Mouse (Mus musculus): ENCODE measurements around the gene Pcdh9. TPM values are rescaled to one million over a fixed set of nuclear protein-coding genes. Genes with fewer than 3 reads are reported as not detected.

Pcdh9 gene
- total RNA-seq, 2 experiments from 2014 or later, result 0.31 to 0.33 TPM

DNA sequence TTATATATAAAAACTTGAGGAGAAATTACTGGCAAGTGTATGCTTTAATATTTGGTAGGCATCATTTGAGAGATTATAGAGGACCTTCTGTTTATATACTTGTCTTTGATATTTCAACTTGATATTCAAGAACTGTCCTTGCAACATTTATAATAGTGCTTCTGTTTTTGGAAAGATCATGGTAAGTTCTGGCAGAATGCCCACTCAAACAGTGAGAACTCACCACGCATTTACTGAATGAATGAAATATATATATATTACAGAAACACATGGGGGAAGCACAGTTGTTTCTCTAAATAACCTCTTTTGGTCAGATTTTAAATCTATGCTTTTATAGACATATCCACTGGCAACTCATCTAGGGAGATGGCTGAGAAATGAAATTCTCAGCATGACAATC lies 164.7 kb downstream of the Pcdh9 start:
- no peak for TF ChIP-seq CTCF (IDR thresholded peaks at IDR 0.05)
- intact Hi-C loops (cut with DNase I), result no loop called here
- H3K27ac ChIP-seq, result no peak overlapping the region
- no peak for DNase-seq
- no peak overlapping the region for H3K4me3 ChIP-seq

- no peak overlapping the region for H3K4me3 ChIP-seq
- no peak overlapping the region for H3K27ac ChIP-seq
- no peak for DNase-seq
- intact Hi-C loops (cut with DNase I), result no loop called here
- TF ChIP-seq CTCF (IDR thresholded peaks at IDR 0.05), result no peak
Measured at GRCm38 (mm10) chr14:93719208-93719607, 171.3 kb downstream of the Pcdh9 start.

GRCm38 (mm10) chr14:93713250-93713935 lies 177.1 kb downstream of the Pcdh9 start:
- Histone ChIP-seq H3K4me3 (no peak overlapping the region), H3K27ac (no peak overlapping the region)
- TF ChIP-seq CTCF (IDR thresholded peaks at IDR 0.05), result no peak
- DNase-seq, result no peak
- intact Hi-C loops (cut with DNase I), result no loop called here

DNA sequence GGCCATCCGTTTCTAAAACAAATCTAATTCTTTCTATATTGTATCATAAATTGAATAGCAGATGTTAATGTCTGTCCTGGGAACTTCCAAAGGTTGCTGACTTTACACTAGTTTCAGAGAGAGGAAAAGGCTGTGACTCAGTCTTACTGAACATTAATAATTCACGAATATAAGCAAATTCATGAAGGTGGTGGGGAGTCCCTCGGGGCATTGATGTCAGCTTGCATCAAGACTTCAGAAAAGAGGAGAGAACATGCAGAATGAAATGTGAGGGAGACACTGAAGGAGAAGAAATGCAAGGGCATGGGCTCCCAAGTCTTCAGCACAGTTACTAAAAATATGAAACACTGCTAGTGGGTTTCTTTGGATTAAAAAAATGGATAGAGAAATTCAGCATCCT lies 181.8 kb downstream of the Pcdh9 start:
- H3K4me3 ChIP-seq, result no peak overlapping the region
- intact Hi-C loops (cut with DNase I), result no loop called here
- no peak for DNase-seq
- no peak overlapping the region for H3K27ac ChIP-seq
- TF ChIP-seq CTCF (IDR thresholded peaks at IDR 0.05), result no peak

- TF ChIP-seq CTCF (IDR thresholded peaks at IDR 0.05), result no peak
- Histone ChIP-seq H3K27ac (no peak overlapping the region), H3K4me3 (peak overlapping the region; percentile 44)
- intact Hi-C loops (cut with DNase I), result no loop called here
- DNase-seq, result no peak
Measured at GRCm38 (mm10) chr14:93701385-93702101, 188.9 kb downstream of the Pcdh9 start.

- intact Hi-C loops (cut with DNase I), result no loop called here
- Histone ChIP-seq H3K27ac (no peak overlapping the region), H3K4me3 (no peak overlapping the region; the same call in 1 of the 2 replicates)
- DNase-seq, result no peak
- no peak for TF ChIP-seq CTCF (IDR thresholded peaks at IDR 0.05)
Measured at GRCm38 (mm10) chr14:93700916-93701315, 189.6 kb downstream of the Pcdh9 start.

- no peak for TF ChIP-seq CTCF (IDR thresholded peaks at IDR 0.05)
- Histone ChIP-seq H3K27ac (no peak overlapping the region), H3K4me3 (no peak overlapping the region)
- intact Hi-C loops (cut with DNase I), result no loop called here
- DNase-seq, result no peak
Measured at GRCm38 (mm10) chr14:93684641-93685040, 205.8 kb downstream of the Pcdh9 start.

GRCm38 (mm10) chr14:93675273-93676068 lies 215.0 kb downstream of the Pcdh9 start:
- no peak for TF ChIP-seq CTCF (IDR thresholded peaks at IDR 0.05)
- Histone ChIP-seq H3K4me3 (no peak overlapping the region), H3K27ac (no peak overlapping the region)
- no peak for DNase-seq
- intact Hi-C loops (cut with DNase I), result no loop called here

DNA sequence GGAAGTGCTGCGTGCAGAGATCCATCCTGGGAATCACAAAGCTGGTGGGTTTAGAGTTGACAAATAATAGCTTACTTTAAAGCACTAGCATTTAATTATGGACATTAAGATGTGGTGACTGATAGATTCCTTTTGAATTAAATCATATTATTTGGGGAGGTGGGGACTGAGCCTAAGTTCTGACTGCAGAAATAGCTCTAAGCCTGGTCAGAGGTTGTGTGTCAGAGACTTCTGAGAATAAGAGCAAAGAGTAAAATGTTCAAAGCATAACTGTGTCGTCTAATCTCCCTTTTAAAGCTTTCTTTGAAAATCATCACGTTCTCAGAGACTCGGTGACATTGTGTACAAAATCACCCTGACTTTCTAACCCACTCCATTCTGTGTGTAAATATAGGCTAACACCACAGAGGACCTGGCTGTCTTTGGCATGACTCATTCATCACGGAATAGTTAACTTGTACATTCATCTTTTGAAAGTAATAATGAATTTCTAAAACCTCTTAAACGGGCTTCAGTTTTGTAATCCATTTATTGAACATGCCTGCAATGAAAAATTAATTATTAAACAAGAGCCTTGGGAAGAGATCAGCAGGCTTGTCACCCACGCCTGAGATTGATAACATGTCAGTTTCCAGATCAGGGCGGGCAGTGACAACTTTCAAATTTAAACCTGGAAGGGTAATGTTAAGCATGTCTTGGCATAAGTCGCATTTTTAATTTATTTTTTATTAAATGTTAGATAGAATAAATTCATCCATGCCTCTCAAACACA lies 236.3 kb downstream of the Pcdh9 start:
- intact Hi-C loops (cut with DNase I), result no loop called here

DNA sequence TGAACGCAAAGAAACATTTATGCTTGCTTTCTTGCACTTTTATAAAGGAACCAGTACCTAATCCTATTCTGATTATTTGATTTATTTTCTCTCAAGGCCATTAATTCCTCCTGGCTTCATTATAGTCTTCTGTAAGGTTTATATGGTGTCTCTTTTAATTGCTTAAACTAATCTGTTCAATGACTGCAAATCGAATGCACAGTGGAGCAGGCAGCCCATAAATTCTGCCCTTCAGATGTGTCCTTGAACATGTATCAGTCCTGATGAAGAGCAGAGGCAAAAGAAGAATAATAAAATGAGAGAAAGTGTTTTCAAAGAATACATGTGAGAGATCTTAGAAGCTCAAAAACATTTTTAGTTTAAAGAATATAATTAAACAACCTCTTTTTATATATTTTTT lies 263.2 kb downstream of the Pcdh9 start:
- no peak for DNase-seq
- TF ChIP-seq CTCF (IDR thresholded peaks at IDR 0.05), result no peak
- no peak overlapping the region for H3K4me3 ChIP-seq
- no peak overlapping the region for H3K27ac ChIP-seq
- intact Hi-C loops (cut with DNase I), result no loop called here

More for the DNA sequence above, 236.3 kb downstream of the Pcdh9 start:
- TF ChIP-seq CTCF (IDR thresholded peaks at IDR 0.05), result no peak
- Histone ChIP-seq H3K27ac (no peak overlapping the region), H3K4me3 (no peak overlapping the region)
- DNase-seq, result no peak

- no peak for DNase-seq
- no peak overlapping the region for H3K4me3 ChIP-seq
- no peak overlapping the region for H3K27ac ChIP-seq
- TF ChIP-seq CTCF (IDR thresholded peaks at IDR 0.05), result no peak
- intact Hi-C loops (cut with DNase I), result no loop called here
Measured at GRCm38 (mm10) chr14:93624144-93624543, 266.3 kb downstream of the Pcdh9 start.

GRCm38 (mm10) chr14:93621211-93621610 lies 269.3 kb downstream of the Pcdh9 start:
- intact Hi-C loops (cut with DNase I), result no loop called here
- no peak for DNase-seq
- TF ChIP-seq CTCF (IDR thresholded peaks at IDR 0.05), result no peak
- no peak overlapping the region for H3K4me3 ChIP-seq
- no peak overlapping the region for H3K27ac ChIP-seq

Measured in gastrocnemius, adult 2 months (tissue).